Mouse (Mus musculus) MEL (cell line): ENCODE data around the gene E330021D16Rik. TPM values are rescaled to one million over a fixed set of nuclear protein-coding genes. Genes with fewer than 3 reads are reported as not detected.

ENCODE experiments used
- DNase-seq: peaks from one replicate; pipeline ENCODE4 v3.0.0; 2011; ENCODE audit warnings: low read depth, low spot score
- H3K27ac ChIP-seq: 2 replicates; pipeline ENCODE4 v1.5.1; 2012; ENCODE audit warnings: low read depth, mild to moderate bottlenecking, control low read depth, low read length, moderate library complexity; ENCODE audit not compliant: control insufficient read depth
- H3K27me3 ChIP-seq, 2 experiments: fragments of 150-350 bp in 1 of 2; sonication (generic) in 1 of 2; 2 replicates each; pipeline ENCODE4 v1.6.1; 2012; ENCODE audit warnings: low read length in 2 of 2, mild to moderate bottlenecking in 2 of 2, improper control_type of control experiment in 1 of 2, moderate library complexity in 1 of 2; ENCODE audit not compliant: insufficient read depth in 2 of 2, control insufficient read depth in 1 of 2
- H3K36me3 ChIP-seq, 2 experiments: 2 replicates each; pipeline ENCODE4 v1.6.1; 2012 to 2014; ENCODE audit warnings: low read length in 2 of 2, improper control_type of control experiment in 1 of 2, inconsistent platforms in 1 of 2, mild to moderate bottlenecking in 1 of 2; ENCODE audit not compliant: insufficient read depth in 2 of 2, control insufficient read depth in 1 of 2
- H3K4me1 ChIP-seq, 2 experiments: fragments of 150-350 bp in 1 of 2; sonication (generic) in 1 of 2; 2 replicates each; pipeline ENCODE4 v1.6.1; 2012; ENCODE audit warnings: low read length in 2 of 2, improper control_type of control experiment in 1 of 2, mild to moderate bottlenecking in 1 of 2; ENCODE audit not compliant: insufficient read depth in 2 of 2, control insufficient read depth in 1 of 2
- H3K4me3 ChIP-seq, 2 experiments: fragments of 150-350 bp in 1 of 2; sonication (generic) in 1 of 2; 2 replicates each; pipeline ENCODE4 v1.5.1; 2012; ENCODE audit warnings: low read depth in 2 of 2, low read length in 2 of 2, mild to moderate bottlenecking in 2 of 2, moderate library complexity in 2 of 2, control low read depth in 1 of 2, improper control_type of control experiment in 1 of 2; ENCODE audit not compliant: control insufficient read depth in 1 of 2, insufficient read depth in 1 of 2
- H3K79me2 ChIP-seq: 2 replicates; pipeline ENCODE4 v1.6.1; 2012; ENCODE audit warnings: mild to moderate bottlenecking, low read length, moderate library complexity; ENCODE audit not compliant: control insufficient read depth, poor library complexity, insufficient read depth
- H3K9ac ChIP-seq: 2 replicates; pipeline ENCODE4 v1.6.1; 2012; ENCODE audit warnings: low read depth, mild to moderate bottlenecking, control low read depth, low read length, moderate library complexity; ENCODE audit not compliant: control insufficient read depth, poor library complexity, severe bottlenecking
- H3K9me3 ChIP-seq: fragments of 150-350 bp; sonication (generic); replicated peaks from 2 replicates; pipeline ENCODE4 v1.6.1; 2012; ENCODE audit warnings: mild to moderate bottlenecking, low read length, improper control_type of control experiment, moderate library complexity; ENCODE audit not compliant: insufficient read depth
- BHLHE40 ChIP-seq: IDR thresholded peaks from 2 replicates; pipeline ENCODE4 v1.6.1; 2012; ENCODE audit warnings: low read depth, mild to moderate bottlenecking, inconsistent platforms, low read length, improper control_type of control experiment, borderline replicate concordance
- CHD1 ChIP-seq: IDR thresholded peaks from 2 replicates; pipeline ENCODE4 v1.6.1; 2012; ENCODE audit warnings: low read depth, mild to moderate bottlenecking, inconsistent platforms, low read length, improper control_type of control experiment
- CHD2 ChIP-seq: IDR thresholded peaks from 2 replicates; pipeline ENCODE4 v1.6.1; 2011; ENCODE audit warnings: low read length, improper control_type of control experiment
- CTCF ChIP-seq, 3 experiments: IDR thresholded peaks in 2 of 3; conservative IDR thresholded peaks in 1 of 3; 2 replicates each; pipeline ENCODE4 v1.5.1; 2011 to 2012; ENCODE audit warnings: low read length in 3 of 3, low read depth in 2 of 3, mild to moderate bottlenecking in 2 of 3, improper control_type of control experiment in 1 of 3, inconsistent platforms in 1 of 3, mixed read lengths in 1 of 3, moderate library complexity in 1 of 3; ENCODE audit not compliant: control insufficient read depth in 1 of 3, insufficient read depth in 1 of 3, poor library complexity in 1 of 3, severe bottlenecking in 1 of 3
- E2F4 ChIP-seq: IDR thresholded peaks from 2 replicates; pipeline ENCODE4 v1.6.1; 2011; ENCODE audit warnings: low read depth, low read length, improper control_type of control experiment, borderline replicate concordance
- ELF1 ChIP-seq: IDR thresholded peaks from 2 replicates; pipeline ENCODE4 v1.6.1; 2014; ENCODE audit warnings: low read depth, mild to moderate bottlenecking, inconsistent platforms, low read length, improper control_type of control experiment, moderate library complexity
- ETS1 ChIP-seq: IDR thresholded peaks from 2 replicates; pipeline ENCODE4 v1.6.1; 2012; ENCODE audit warnings: low read depth, mild to moderate bottlenecking, inconsistent platforms, low read length, improper control_type of control experiment, moderate library complexity
- GABPA ChIP-seq: IDR thresholded peaks from 2 replicates; pipeline ENCODE4 v1.6.1; 2012; ENCODE audit warnings: low read depth, mild to moderate bottlenecking, inconsistent platforms, low read length, improper control_type of control experiment, moderate library complexity
- GATA1 ChIP-seq: IDR thresholded peaks from 2 replicates; pipeline ENCODE4 v1.6.1; 2011; ENCODE audit warnings: low read depth, low read length, improper control_type of control experiment
- HCFC1 ChIP-seq: IDR thresholded peaks from 2 replicates; pipeline ENCODE4 v1.6.1; 2012; ENCODE audit warnings: low read depth, mild to moderate bottlenecking, inconsistent platforms, low read length, improper control_type of control experiment, moderate library complexity
- JUND ChIP-seq: IDR thresholded peaks from 2 replicates; pipeline ENCODE4 v1.6.1; 2011; ENCODE audit warnings: low read depth, mild to moderate bottlenecking, improper control_type of control experiment, low read length
- MAFK ChIP-seq: IDR thresholded peaks from 2 replicates; pipeline ENCODE4 v1.6.1; 2011; ENCODE audit warnings: low read depth, mild to moderate bottlenecking, low read length, improper control_type of control experiment, borderline replicate concordance
- MAX ChIP-seq: IDR thresholded peaks from 2 replicates; pipeline ENCODE4 v1.6.1; 2011; ENCODE audit warnings: low read length, improper control_type of control experiment
- MAZ ChIP-seq: IDR thresholded peaks from 2 replicates; pipeline ENCODE4 v1.6.1; 2012; ENCODE audit warnings: low read depth, mild to moderate bottlenecking, inconsistent platforms, low read length, improper control_type of control experiment
- MEF2A ChIP-seq: IDR thresholded peaks from 2 replicates; pipeline ENCODE4 v1.6.1; 2014; ENCODE audit warnings: low read depth, mild to moderate bottlenecking, inconsistent platforms, low read length, improper control_type of control experiment; ENCODE audit not compliant: poor library complexity, insufficient replicate concordance, severe bottlenecking; ENCODE audit errors: extremely low read depth
- MYC ChIP-seq: IDR thresholded peaks from 2 replicates; pipeline ENCODE4 v1.6.1; 2011; ENCODE audit warnings: low read depth, mild to moderate bottlenecking, low read length, improper control_type of control experiment, moderate library complexity
- NRF1 ChIP-seq: IDR thresholded peaks from 2 replicates; pipeline ENCODE4 v1.6.1; 2014; ENCODE audit warnings: low read depth, mild to moderate bottlenecking, inconsistent platforms, low read length, improper control_type of control experiment, moderate library complexity; ENCODE audit not compliant: poor library complexity, insufficient read depth, severe bottlenecking
- POLR2A ChIP-seq, 2 experiments: IDR thresholded peaks; 2 replicates each; pipeline ENCODE4 v1.6.1; 2011 to 2012; ENCODE audit warnings: low read length in 2 of 2, mild to moderate bottlenecking in 2 of 2, control low read depth in 1 of 2, improper control_type of control experiment in 1 of 2, low read depth in 1 of 2, moderate library complexity in 1 of 2; ENCODE audit not compliant: control insufficient read depth in 1 of 2, insufficient read depth in 1 of 2, poor library complexity in 1 of 2
- RAD21 ChIP-seq: IDR thresholded peaks from 2 replicates; pipeline ENCODE4 v1.6.1; 2011; ENCODE audit warnings: mild to moderate bottlenecking, low read depth, low read length, improper control_type of control experiment
- SIN3A ChIP-seq: IDR thresholded peaks from 2 replicates; pipeline ENCODE4 v1.6.1; 2012; ENCODE audit warnings: low read length, improper control_type of control experiment, inconsistent platforms
- SMC3 ChIP-seq: IDR thresholded peaks from 2 replicates; pipeline ENCODE4 v1.6.1; 2011; ENCODE audit warnings: low read depth, low read length, improper control_type of control experiment
- TAL1 ChIP-seq: IDR thresholded peaks from 2 replicates; pipeline ENCODE4 v1.6.1; 2012; ENCODE audit warnings: mild to moderate bottlenecking, inconsistent platforms, low read length, moderate library complexity, mixed read lengths
- TBP ChIP-seq: IDR thresholded peaks from 2 replicates; pipeline ENCODE4 v1.8.0; 2011; ENCODE audit warnings: low read depth, low read length, improper control_type of control experiment
- UBTF ChIP-seq: IDR thresholded peaks from 2 replicates; pipeline ENCODE4 v1.6.1; 2012; ENCODE audit warnings: low read depth, mild to moderate bottlenecking, inconsistent platforms, low read length, improper control_type of control experiment, moderate library complexity, borderline replicate concordance; ENCODE audit not compliant: insufficient read depth
- USF1 ChIP-seq: IDR thresholded peaks from 2 replicates; pipeline ENCODE4 v1.6.1; 2014; ENCODE audit warnings: low read depth, mild to moderate bottlenecking, inconsistent platforms, low read length, improper control_type of control experiment, moderate library complexity
- ZC3H11A ChIP-seq: IDR thresholded peaks from 2 replicates; pipeline ENCODE4 v1.6.1; 2012; ENCODE audit warnings: low read depth, mild to moderate bottlenecking, inconsistent platforms, low read length, improper control_type of control experiment
- ZMIZ1 ChIP-seq: IDR thresholded peaks from 2 replicates; pipeline ENCODE4 v1.6.1; 2012; ENCODE audit warnings: low read depth, mild to moderate bottlenecking, inconsistent platforms, low read length, improper control_type of control experiment, moderate library complexity
- polyA plus RNA-seq, 2 experiments: library from polyadenylated mRNA; stranded (reverse) in 1 of 2; unstranded in 1 of 2; fragments of >175 nt in 1 of 2; fragments of >200 nt in 1 of 2; gene quantifications; 2 replicates each; pipeline versions ENCODE4 v1.2.1 to v1.2.4; 2012; ENCODE audit warnings: low replicate concordance in 2 of 2, low read depth in 1 of 2; ENCODE audit not compliant: insufficient read length in 2 of 2, insufficient read depth in 1 of 2, missing spikeins in 1 of 2
- total RNA-seq: library from RNA; depleted of rRNA; stranded (reverse); fragments of 300-350 nt; gene quantifications from 2 replicates; pipeline ENCODE4 v1.2.3, GENCODE M21; 2012; rRNA removed

Gene E330021D16Rik
- total and polyA plus RNA-seq, 3 experiments, result not detected

DNA sequence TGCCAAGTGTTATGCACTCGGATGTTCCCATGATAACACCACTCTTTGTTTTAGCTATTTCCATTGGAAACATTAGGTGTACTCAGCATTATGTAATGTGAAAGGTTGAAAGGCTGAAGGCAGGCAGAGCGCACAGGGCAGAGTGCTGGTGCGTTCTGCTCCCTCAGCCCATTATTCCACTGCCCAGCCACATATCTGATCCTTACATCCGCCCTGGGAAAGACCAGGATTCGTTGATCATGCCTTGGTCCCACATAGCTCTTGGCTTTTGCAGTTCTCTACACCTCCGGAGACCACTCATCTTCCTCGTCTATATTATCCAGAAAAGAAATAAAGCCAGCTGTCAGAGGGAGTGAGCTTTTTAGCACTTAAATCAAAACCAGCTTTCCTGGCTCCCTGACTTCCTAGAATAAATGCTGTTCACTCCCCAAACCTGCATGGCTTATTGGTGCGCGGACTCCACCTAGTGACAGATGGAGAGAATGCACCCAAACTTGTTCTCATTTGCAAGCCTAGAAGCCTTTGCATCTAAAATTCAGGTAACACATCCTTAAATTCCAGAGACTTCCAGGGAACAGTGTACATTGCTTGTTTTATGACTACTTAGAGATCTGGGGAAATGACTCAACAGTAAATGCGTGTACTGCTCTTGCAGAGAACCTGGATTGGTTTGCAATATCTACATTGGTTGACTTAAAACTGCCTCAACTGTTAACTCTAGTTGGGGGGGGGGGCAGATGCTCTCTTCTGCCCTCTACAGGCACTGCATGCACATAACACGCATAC is 61.8 kb downstream of the E330021D16Rik start:
- DNase-seq, result peak; percentile 50
- TF ChIP-seq TBP, result no peak
- no peak for TF ChIP-seq ETS1
- no peak for TF ChIP-seq POLR2A (IDR thresholded peaks at IDR 0.05; ENCODE audit: control insufficient read depth in 1 of 2, insufficient read depth in 1 of 2, low read depth in 1 of 2, low read length in 2 of 2, poor library complexity in 1 of 2)
- TF ChIP-seq UBTF, result no peak
- no peak for TF ChIP-seq BHLHE40
- no peak for TF ChIP-seq TAL1
- peak; percentile 69 to 74 (median 70) for TF ChIP-seq CTCF (IDR thresholded peaks at IDR 0.05 in 2 of 3, conservative IDR thresholded peaks at IDR 0.05 in 1 of 3; ENCODE audit: control insufficient read depth in 1 of 3, insufficient read depth in 1 of 3, low read depth in 2 of 3, low read length in 3 of 3, poor library complexity in 1 of 3, severe bottlenecking in 1 of 3)
- TF ChIP-seq JUND, result no peak
- TF ChIP-seq ELF1, result no peak
- TF ChIP-seq MAZ, result no peak
- TF ChIP-seq SIN3A, result no peak
- TF ChIP-seq GATA1, result no peak
- TF ChIP-seq ZMIZ1, result no peak
- no peak for TF ChIP-seq MYC
- TF ChIP-seq MEF2A, result no peak
- TF ChIP-seq HCFC1, result no peak
- TF ChIP-seq E2F4, result no peak
- TF ChIP-seq NRF1, result no peak
- peak; percentile 63 for TF ChIP-seq SMC3
- no peak for TF ChIP-seq MAX
- no peak for TF ChIP-seq MAFK
- TF ChIP-seq USF1, result no peak
- no peak for TF ChIP-seq GABPA
- no peak for TF ChIP-seq CHD2
- peak; percentile 33; the same call in 1 of the 2 replicates for TF ChIP-seq ZC3H11A
- TF ChIP-seq CHD1, result no peak
- TF ChIP-seq RAD21, result peak; percentile 73
- no peaks in the 10 kb centered on the region for H3K9me3 ChIP-seq

More for the DNA sequence above, 61.8 kb downstream of the E330021D16Rik start:
- Histone ChIP-seq H3K4me3 (no peak overlapping the region), H3K4me1 (no peaks in the 10 kb centered on the region), H3K9ac (no peak overlapping the region), H3K27me3 (no peaks in the 10 kb centered on the region; a peak in 1 of 4 replicates), H3K27ac (no peak overlapping the region), H3K36me3 (no peaks in the 10 kb centered on the region), H3K79me2 (no peaks in the 10 kb centered on the region)

Other genes with a start within 250 kb of the E330021D16Rik start
- gene Grin2b, start 242.1 kb downstream of the E330021D16Rik start, total RNA-seq, result not detected in 2 replicates
- gene Grin2b, start 242.1 kb downstream of the E330021D16Rik start, polyA plus RNA-seq, result not detected
- 0.19 TPM in 1 of 2 replicates, not detected in the other for gene Gm8994, start 88.0 kb downstream of the E330021D16Rik start, total RNA-seq
- not detected for gene Gm8994, start 88.0 kb downstream of the E330021D16Rik start, polyA plus RNA-seq
- gene Atf7ip, start 90.6 kb upstream of the E330021D16Rik start, total RNA-seq, result 7.3 and 10.7 TPM in 2 replicates
- gene Atf7ip, start 90.6 kb upstream of the E330021D16Rik start, polyA plus RNA-seq, result 10 to 100 TPM; 24.6 to 56.1 TPM
- not detected in 2 replicates for gene Plbd1, start 246.4 kb upstream of the E330021D16Rik start, total RNA-seq
- not detected for gene Plbd1, start 246.4 kb upstream of the E330021D16Rik start, polyA plus RNA-seq